Mouse (Mus musculus): Measurements from ENCODE around the gene Arl11.

GRCm38 (mm10) chr14:61301323-61301722 lies 8.2 kb upstream of the Arl11 start:
- TF ChIP-seq EP300 (IDR thresholded peaks at IDR 0.05; ENCODE audit: low read depth) (no peak), CTCF (IDR thresholded peaks at IDR 0.05; ENCODE audit: low read depth) (no peak)

All from heart, postnatal 0 days (tissue).